Mouse (Mus musculus) stomach, embryonic 16.5 days (tissue): ENCODE results near the gene Akr1c20. TPM values are rescaled to one million over a fixed set of nuclear protein-coding genes. Genes with fewer than 3 reads are reported as not detected.

Experiments
- ATAC-seq: fragments of 200-750 bp; cut with Nextera tagmentation; 2 replicates; pipeline ENCODE4 v1.8.0; 2017; ENCODE audit warnings: moderate number of reproducible peaks, moderate TSS enrichment; ENCODE audit not compliant: insufficient read depth, low FRiP score
- H3K27ac ChIP-seq: fragments of 300-500 bp; sonication (generic); 2 replicates; pipeline ENCODE4 v1.5.1; 2014; ENCODE audit warnings: low read length
- H3K27me3 ChIP-seq: fragments of 300-500 bp; sonication (generic); 2 replicates; pipeline ENCODE4 v1.6.1; 2014; ENCODE audit warnings: low read length, control low read depth, mixed read lengths; ENCODE audit not compliant: control insufficient read depth, insufficient read depth
- H3K36me3 ChIP-seq: fragments of 300-500 bp; sonication (generic); 2 replicates; pipeline ENCODE4 v1.6.1; 2014; ENCODE audit warnings: low read length; ENCODE audit not compliant: control insufficient read depth, insufficient read depth
- H3K4me1 ChIP-seq: fragments of 300-500 bp; sonication (generic); 2 replicates; pipeline ENCODE4 v1.6.1; 2014; ENCODE audit warnings: low read length, control low read depth, mixed read lengths; ENCODE audit not compliant: control insufficient read depth, insufficient read depth
- H3K4me2 ChIP-seq: fragments of 300-500 bp; sonication (generic); 2 replicates; pipeline ENCODE4 v1.6.1; 2014; ENCODE audit warnings: low read depth, low read length, mixed read lengths
- H3K4me3 ChIP-seq: fragments of 300-500 bp; sonication (generic); replicated peaks from 2 replicates; pipeline ENCODE4 v1.5.1; 2014; ENCODE audit warnings: mild to moderate bottlenecking, low read length
- H3K9ac ChIP-seq: fragments of 300-500 bp; sonication (generic); 2 replicates; pipeline ENCODE4 v1.6.1; 2014; ENCODE audit warnings: low read length
- H3K9me3 ChIP-seq: fragments of 300-500 bp; sonication (generic); replicated peaks from 2 replicates; pipeline ENCODE4 v1.6.1; 2016; ENCODE audit warnings: low read length, control low read depth; ENCODE audit not compliant: control insufficient read depth
- WGBS: fragments of 180-500 bp; shearing (Covaris S2); extraction: QIAGEN DNeasy Blood & Tissue Kit; methylation state at CpG from one replicate; pipeline ENCODE4 v1.1.7; 2014; 5-methylcytosine and 5-hydroxymethylcytosine counted together
- polyA plus RNA-seq: library from polyadenylated mRNA; unstranded; fragments of >200 nt; fragmentation: Nextera tagmentation; extraction: Ambion mirVana; gene quantifications from 2 replicates; pipeline ENCODE4 v1.2.1, GENCODE M21; 2015

The Akr1c20 gene
- not detected in 2 replicates for polyA plus RNA-seq

DNA sequence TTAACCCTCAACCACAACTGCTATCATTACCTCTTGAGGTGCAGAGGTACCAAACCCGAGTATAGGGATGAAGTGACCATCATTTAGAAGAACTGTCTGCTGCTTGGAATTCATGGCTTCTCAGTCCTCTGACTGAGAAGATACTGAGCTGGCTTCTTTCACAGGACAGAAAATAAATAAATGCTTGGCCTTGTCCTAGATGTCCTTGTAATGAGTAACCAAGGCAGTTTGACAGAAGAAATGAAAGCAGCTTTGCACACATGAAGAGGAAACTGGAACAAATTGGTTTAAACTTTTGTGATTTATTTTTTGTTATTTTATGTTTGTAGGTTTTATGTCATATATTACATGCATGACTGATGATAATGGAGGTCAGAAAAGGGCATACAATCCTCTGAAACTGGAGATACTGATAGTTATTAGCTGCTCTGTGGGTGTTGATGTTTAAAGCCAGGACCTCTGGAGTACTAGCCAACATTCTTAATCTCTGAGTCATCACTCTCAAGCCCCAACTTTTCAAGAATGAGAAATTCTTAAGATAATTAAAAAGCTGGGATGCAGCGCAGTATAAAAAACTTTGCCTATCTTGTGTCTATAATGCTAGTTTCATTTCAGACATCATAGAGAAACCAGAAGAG lies at the start of gene Akr1c20:
Gene Akr1c20 (minus strand): TSS at position 145 of the 638 bp plus-strand sequence.
- H3K9ac ChIP-seq, result no peak within 1 kb of the TSS
- WGBS, result 75% methylated on average over 2 of the region's 2 CpGs
- no peaks in the 10 kb centered on the region for H3K36me3 ChIP-seq
- no peak within 1 kb of the TSS for H3K4me2 ChIP-seq
- H3K9me3 ChIP-seq, result no peaks in the 10 kb centered on the region
- H3K27ac ChIP-seq, result no peak within 1 kb of the TSS
- ATAC-seq, result no peak
- no peaks in the 10 kb centered on the region for H3K27me3 ChIP-seq
- H3K4me1 ChIP-seq, result no peaks in the 10 kb centered on the region
- no peak within 1 kb of the TSS for H3K4me3 ChIP-seq

DNA sequence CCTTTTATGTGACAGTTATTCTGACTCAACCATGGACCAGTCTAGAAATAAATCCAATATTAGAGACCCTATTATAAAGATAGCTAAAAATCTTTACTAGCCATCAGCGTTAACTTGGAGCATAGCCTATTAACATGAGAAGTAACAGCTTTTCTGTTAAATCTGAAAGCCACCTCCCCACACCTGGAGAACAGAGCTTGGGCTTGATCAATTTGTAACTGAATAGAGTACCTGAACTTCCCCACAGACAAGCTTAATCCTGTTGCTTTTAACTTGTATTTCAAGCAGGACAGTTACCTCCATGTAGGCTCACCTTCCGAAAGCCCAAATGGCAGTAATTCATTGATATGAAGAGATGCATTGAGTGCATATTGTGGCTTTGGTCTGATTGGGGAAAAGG lies 42.9 kb upstream of the Akr1c20 start:
- no peak overlapping the region for H3K9ac ChIP-seq
- no peak overlapping the region for H3K4me2 ChIP-seq
- no peaks in the 10 kb centered on the region for H3K27me3 ChIP-seq
- H3K4me3 ChIP-seq, result no peak overlapping the region
- no peaks in the 10 kb centered on the region for H3K4me1 ChIP-seq
- H3K9me3 ChIP-seq, result no peaks in the 10 kb centered on the region
- no peaks in the 10 kb centered on the region for H3K36me3 ChIP-seq
- 80% methylated on average over 2 of the region's 2 CpGs for WGBS
- no peak overlapping the region for H3K27ac ChIP-seq
- no peak for ATAC-seq

DNA sequence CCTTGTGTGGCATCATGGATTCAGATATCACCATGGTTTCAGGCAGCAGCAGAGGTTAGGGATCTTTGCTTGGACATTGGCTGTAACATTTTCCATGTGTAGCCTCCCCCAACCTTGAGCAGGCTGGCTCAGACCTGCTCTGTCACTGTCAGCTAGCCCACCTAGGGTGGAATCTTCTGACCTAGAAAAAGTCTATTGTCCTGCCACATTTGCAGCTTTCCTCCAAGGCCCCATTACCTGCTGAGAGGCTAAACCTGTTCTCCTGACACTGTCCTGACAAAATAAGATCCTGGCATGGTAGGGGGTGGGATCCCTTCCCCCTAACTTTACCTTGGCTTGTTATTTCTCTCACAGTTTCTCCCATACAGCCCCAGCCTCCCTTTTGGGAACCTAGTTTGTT lies 37.4 kb upstream of the Akr1c20 start:
- Histone ChIP-seq H3K4me2 (no peak overlapping the region), H3K9ac (no peak overlapping the region), H3K4me1 (no peaks in the 10 kb centered on the region), H3K36me3 (no peaks in the 10 kb centered on the region), H3K4me3 (no peak overlapping the region), H3K27me3 (no peaks in the 10 kb centered on the region), H3K9me3 (no peaks in the 10 kb centered on the region), H3K27ac (no peak overlapping the region)
- no peak for ATAC-seq

GRCm38 (mm10) chr13:4559143-4559542 lies 36.0 kb upstream of the Akr1c20 start:
- Histone ChIP-seq H3K4me1 (no peaks in the 10 kb centered on the region), H3K36me3 (no peaks in the 10 kb centered on the region), H3K27ac (no peak overlapping the region), H3K27me3 (no peaks in the 10 kb centered on the region), H3K9ac (no peak overlapping the region), H3K4me2 (no peak overlapping the region), H3K9me3 (no peaks in the 10 kb centered on the region), H3K4me3 (no peak overlapping the region)
- 74% methylated on average over 1 of the region's 1 CpGs for WGBS
- no peak for ATAC-seq

DNA sequence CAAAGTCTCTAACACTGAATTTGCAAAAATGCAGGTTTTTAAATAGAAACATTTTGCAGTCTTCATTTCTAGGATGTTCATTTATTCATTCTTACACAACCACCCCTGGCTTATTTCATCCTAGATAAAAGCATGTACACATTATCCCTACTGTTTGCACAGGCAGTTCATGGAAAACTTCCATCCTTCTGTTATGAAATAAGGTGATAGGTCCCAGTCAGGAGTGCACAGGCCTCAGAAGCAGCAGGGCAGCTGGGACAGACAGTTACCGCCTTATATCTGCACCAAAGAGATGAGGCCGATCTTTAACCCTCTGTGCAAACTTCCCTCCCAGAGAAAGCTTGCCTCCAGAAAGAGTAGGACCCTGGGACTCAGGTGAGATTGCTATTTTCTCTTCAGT lies 8.3 kb downstream of the Akr1c20 start:
- H3K9me3 ChIP-seq, result no peaks in the 10 kb centered on the region
- H3K4me1 ChIP-seq, result no peaks in the 10 kb centered on the region
- ATAC-seq, result no peak
- 87% methylated on average over 2 of the region's 2 CpGs for WGBS
- no peak overlapping the region for H3K4me2 ChIP-seq
- H3K36me3 ChIP-seq, result no peaks in the 10 kb centered on the region
- no peak overlapping the region for H3K9ac ChIP-seq
- no peak overlapping the region for H3K4me3 ChIP-seq
- H3K27ac ChIP-seq, result no peak overlapping the region
- H3K27me3 ChIP-seq, result no peaks in the 10 kb centered on the region

DNA sequence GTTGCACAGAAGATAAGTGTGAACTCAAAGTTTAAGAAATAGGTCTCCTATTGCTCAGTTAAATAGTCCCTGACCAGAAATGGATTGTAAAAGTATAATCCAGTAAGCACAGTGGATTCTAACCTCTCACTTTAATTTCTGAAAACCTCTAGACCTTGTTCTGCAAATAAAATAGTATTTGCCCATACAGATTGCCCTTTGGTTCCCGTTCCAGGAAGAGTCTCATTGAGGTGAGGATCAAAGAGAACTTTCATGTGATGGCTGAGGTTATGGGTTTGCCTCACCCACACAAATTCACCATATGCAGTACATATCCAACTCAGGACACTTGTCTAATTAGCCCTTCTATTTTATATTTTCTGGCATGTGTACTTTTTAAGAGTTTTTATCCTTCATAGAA lies 55.2 kb downstream of the Akr1c20 start:
- Histone ChIP-seq H3K9me3 (no peaks in the 10 kb centered on the region), H3K9ac (no peak overlapping the region), H3K4me1 (no peaks in the 10 kb centered on the region), H3K27ac (no peak overlapping the region), H3K27me3 (no peaks in the 10 kb centered on the region), H3K36me3 (no peaks in the 10 kb centered on the region), H3K4me2 (no peak overlapping the region), H3K4me3 (no peak overlapping the region)
- 54% methylated on average over 1 of the region's 1 CpGs for WGBS
- no peak for ATAC-seq

DNA sequence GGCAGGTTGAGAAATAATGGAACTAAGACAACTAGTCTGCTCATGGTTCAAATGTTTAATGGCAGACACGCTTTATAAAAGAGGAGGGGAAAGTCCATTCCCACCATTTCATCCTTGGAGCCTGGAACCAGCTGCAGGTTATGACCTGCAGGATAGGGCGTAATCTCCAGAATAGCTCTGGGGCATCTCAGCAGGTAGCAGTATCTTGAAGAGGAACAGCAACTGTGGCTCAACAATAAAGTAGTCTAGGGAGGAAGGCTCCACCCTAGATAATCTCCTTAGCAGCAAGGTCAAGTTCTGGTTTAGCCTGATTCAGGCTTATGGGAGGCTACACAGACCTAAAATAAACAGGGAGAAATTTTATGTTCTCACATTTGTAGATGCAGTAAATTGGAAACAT lies 57.5 kb downstream of the Akr1c20 start:
- no peak for ATAC-seq
- WGBS, result 81% methylated on average over 2 of the region's 2 CpGs

More for the DNA sequence above, 57.5 kb downstream of the Akr1c20 start:
- no peaks in the 10 kb centered on the region for H3K4me1 ChIP-seq
- H3K27ac ChIP-seq, result no peak overlapping the region
- no peak overlapping the region for H3K4me3 ChIP-seq
- H3K9ac ChIP-seq, result no peak overlapping the region
- no peaks in the 10 kb centered on the region for H3K27me3 ChIP-seq
- H3K9me3 ChIP-seq, result no peaks in the 10 kb centered on the region
- H3K4me2 ChIP-seq, result no peak overlapping the region
- H3K36me3 ChIP-seq, result no peaks in the 10 kb centered on the region

Other genes with a start within 250 kb of the Akr1c20 start
- 73.5 and 82.9 TPM in 2 replicates for gene Akr1c12, start 243.9 kb downstream of the Akr1c20 start, polyA plus RNA-seq
- 0.13 TPM in 1 of 2 replicates, not detected in the other for gene Akr1c6, start 89.0 kb downstream of the Akr1c20 start, polyA plus RNA-seq
- gene Akr1c21, start 50.7 kb upstream of the Akr1c20 start, polyA plus RNA-seq, result not detected in 2 replicates
- 46.1 and 46.9 TPM in 2 replicates for gene Akr1e1, start 85.8 kb upstream of the Akr1c20 start, polyA plus RNA-seq